In the genomic region with DNA sequence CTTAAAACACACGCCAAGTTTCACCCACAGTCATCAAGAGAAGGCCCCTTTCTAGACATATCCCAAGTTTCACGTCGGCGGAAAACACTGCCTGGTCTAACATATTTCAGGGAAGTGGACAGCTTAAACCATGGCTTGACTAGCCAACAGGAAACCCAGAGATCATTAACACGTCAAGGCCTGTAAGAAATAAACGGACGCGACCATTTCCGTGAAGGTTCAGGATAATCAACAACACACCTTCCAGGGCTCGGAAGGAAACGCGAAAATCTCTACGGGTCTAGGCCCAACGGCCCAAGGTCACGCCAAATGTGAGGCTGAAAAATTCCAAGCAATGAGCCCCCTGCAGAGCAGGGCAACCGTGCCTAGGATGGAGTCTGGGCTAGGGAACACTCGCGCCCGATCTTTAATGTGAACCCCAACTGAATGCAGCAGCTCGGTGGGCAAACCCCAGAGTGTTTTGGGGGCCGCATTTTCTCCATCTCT, we compare ENCODE assay signal across 7 mouse cellular contexts. TPM values are rescaled to one million over a fixed set of nuclear protein-coding genes. Genes with fewer than 3 reads are reported as not detected.
DNase-seq lines count a peak whose midpoint lies in the region; ATAC-seq and TF ChIP-seq lines count a peak whose summit lies in the region.

No protein-coding gene starts in this region.

- peak overlapping the region; percentile 99 for H3K27ac ChIP-seq in brown adipose tissue, adult 24 weeks (replicated peaks; ENCODE audit: low read depth, low read length)
- peak overlapping the region; percentile 98 for H3K27ac ChIP-seq in spleen, adult 2 months (ENCODE audit: insufficient read depth, low read length)

- no peaks in the 10 kb centered on the region for H3K27me3 ChIP-seq in Patski
- H3K27me3 ChIP-seq in spleen, adult 2 months (ENCODE audit: control insufficient read depth, insufficient read depth, low read length): no peaks in the 10 kb centered on the region

- CTCF ChIA-PET in Patski (lab: Charles Lee): interaction anchor here (1.1 to 1.7 kb wide), 2 partner anchors 10 to 14 kb away, joined by 3 to 5 read pairs; no protein-coding TSS in a partner anchor

- H3K4me3 ChIP-seq in brown adipose tissue, adult 24 weeks (ENCODE audit: insufficient read depth, low read depth, low read length): peak overlapping the region; percentile 96
- H3K4me3 ChIP-seq in spleen, adult 2 months (ENCODE audit: extremely low read depth, insufficient read depth, insufficient read length): peak overlapping the region; percentile 80

- in situ Hi-C loops in Patski (cut with MboI; ENCODE audit: low pct_unique_long_range_greater_than_20kb): no loop called here

- no peak; the same call in 1 of the 2 replicates for TF ChIP-seq POLR2A in spleen, adult 2 months (IDR thresholded peaks at IDR 0.05; ENCODE audit: low read depth, low read length)

- no peak for TF ChIP-seq CTCF in Patski (IDR thresholded peaks at IDR 0.05)
- no peak for TF ChIP-seq CTCF in spleen, adult 2 months (IDR thresholded peaks at IDR 0.05; ENCODE audit: extremely low read depth, insufficient read depth, insufficient read length, insufficient replicate concordance)

- no peaks in the 10 kb centered on the region for H3K36me3 ChIP-seq in spleen, adult 2 months (ENCODE audit: control insufficient read depth, insufficient read depth, low read length)

- ATAC-seq in Patski: peak; percentile 31
- peak; percentile 13; the same call in 1 of the 2 replicates for ATAC-seq in erythroid progenitor cell, adult 5-6 weeks (replicated peaks; ENCODE audit: low FRiP score, poor library complexity, severe bottlenecking)

- no peaks in the 10 kb centered on the region; the same call in 1 of the 2 replicates for H3K4me1 ChIP-seq in brown adipose tissue, adult 24 weeks (ENCODE audit: control insufficient read depth, insufficient read depth, insufficient read length, low read length)
- H3K4me1 ChIP-seq in spleen, adult 2 months (ENCODE audit: control insufficient read depth, insufficient read depth, insufficient read length): peaks cover 5% of the 10 kb centered on the region; the same call in 1 of the 2 replicates

- DNase-seq in Patski (ENCODE audit: low read depth, low spot score): peak; percentile 58
- peak; percentile 61 to 74 for DNase-seq in heart, postnatal 10 days
- peak; percentile 57 for DNase-seq in large intestine, adult 2 months (ENCODE audit: low read depth, low spot score)
- peak; percentile 67 for DNase-seq in lung, postnatal 36 days
- peak; percentile 9 to 19 for DNase-seq in spleen, adult 2 months (ENCODE audit: low read depth in 1 of 2, low spot score in 2 of 2)

- POLR2A ChIA-PET in Patski (lab: Charles Lee): interaction anchor here (0.5 to 1.5 kb wide), 7 partner anchors 9 to 157 kb away, joined by 3 to 7 read pairs (median 3); no protein-coding TSS in a partner anchor

- intact Hi-C loops in heart, postnatal 10 days (cut with DNase I): loop anchor here (5.0 kb wide), 1 partner anchor 131 kb away; a partner anchor contains a TSS

- under 1% methylated on average over 21 of the region's 21 CpGs for WGBS in large intestine, adult 2 months
- under 1% methylated on average over 21 of the region's 21 CpGs for WGBS in spleen, adult 2 months

RNA-seq across cellular contexts. Expression of a gene that starts 0.6 kb away (rescaled TPM):
- polyA plus RNA-seq in Patski (2021): 35.3 TPM
- polyA plus RNA-seq in brown adipose tissue, adult 24 weeks (2012; ENCODE audit: insufficient read depth, insufficient read length, missing spikeins): 11.3 and 12.5 TPM in 2 replicates
- 23.5 and 24.9 TPM in 2 replicates for total RNA-seq in erythroid progenitor cell, adult 5-6 weeks (2015; ENCODE audit: low replicate concordance)
- total RNA-seq in erythroid progenitor cell, adult 5-6 weeks (2017; ENCODE audit: low replicate concordance): 21.3 and 24.0 TPM in 2 replicates
- total RNA-seq in heart, postnatal 10 days (2021): 10 to 100 TPM; 51.4 to 53.4 TPM
- 8.4 and 13.5 TPM in 2 replicates for polyA plus RNA-seq in large intestine, adult 2 months (2012; rRNA removed)
- polyA plus RNA-seq in spleen, adult 2 months (2012; rRNA removed): 11.3 and 15.7 TPM in 2 replicates

RNA-seq across cellular contexts. Expression of a gene that starts 37.6 kb away (rescaled TPM):
- 48.9 TPM for polyA plus RNA-seq in Patski (2021)
- polyA plus RNA-seq in brown adipose tissue, adult 24 weeks (2012; ENCODE audit: insufficient read depth, insufficient read length, missing spikeins): 14.2 and 30.0 TPM in 2 replicates
- 56.2 and 83.6 TPM in 2 replicates for total RNA-seq in erythroid progenitor cell, adult 5-6 weeks (2015; ENCODE audit: low replicate concordance)
- total RNA-seq in erythroid progenitor cell, adult 5-6 weeks (2017; ENCODE audit: low replicate concordance): 37.7 and 84.2 TPM in 2 replicates
- 10 to 100 TPM; 22.7 to 23.4 TPM for total RNA-seq in heart, postnatal 10 days (2021)
- 16.3 and 22.9 TPM in 2 replicates for polyA plus RNA-seq in large intestine, adult 2 months (2012; rRNA removed)
- 8.6 and 12.1 TPM in 2 replicates for polyA plus RNA-seq in spleen, adult 2 months (2012; rRNA removed)

RNA-seq across cellular contexts. Expression of a gene that starts 53.2 kb away (rescaled TPM):
- polyA plus RNA-seq in Patski (2021): 354 TPM
- polyA plus RNA-seq in brown adipose tissue, adult 24 weeks (2012; ENCODE audit: insufficient read depth, insufficient read length, missing spikeins): 576 and 634 TPM in 2 replicates
- total RNA-seq in erythroid progenitor cell, adult 5-6 weeks (2015; ENCODE audit: low replicate concordance): 43.2 and 59.5 TPM in 2 replicates
- total RNA-seq in erythroid progenitor cell, adult 5-6 weeks (2017; ENCODE audit: low replicate concordance): 102 and 123 TPM in 2 replicates
- 100 to 1,000 TPM; 269 to 279 TPM for total RNA-seq in heart, postnatal 10 days (2021)
- polyA plus RNA-seq in large intestine, adult 2 months (2012; rRNA removed): 98.0 and 112 TPM in 2 replicates
- 28.0 and 30.7 TPM in 2 replicates for polyA plus RNA-seq in spleen, adult 2 months (2012; rRNA removed)

RNA-seq across cellular contexts. Expression of a gene that starts 58.1 kb away (rescaled TPM):
- polyA plus RNA-seq in Patski (2021): 58.1 TPM
- polyA plus RNA-seq in brown adipose tissue, adult 24 weeks (2012; ENCODE audit: insufficient read depth, insufficient read length, missing spikeins): 32.1 and 47.7 TPM in 2 replicates
- 0.84 and 15.9 TPM in 2 replicates for total RNA-seq in erythroid progenitor cell, adult 5-6 weeks (2015; ENCODE audit: low replicate concordance)
- total RNA-seq in erythroid progenitor cell, adult 5-6 weeks (2017; ENCODE audit: low replicate concordance): 8.0 and 20.9 TPM in 2 replicates
- total RNA-seq in heart, postnatal 10 days (2021): 10 to 100 TPM; 33.5 to 39.6 TPM
- polyA plus RNA-seq in large intestine, adult 2 months (2012; rRNA removed): 30.3 and 36.2 TPM in 2 replicates
- 29.5 and 29.7 TPM in 2 replicates for polyA plus RNA-seq in spleen, adult 2 months (2012; rRNA removed)

Comparison
In these comparisons a context has a peak if more than half of its experiments do, and no peak if none do; other contexts are left out.
1. Peak in every context shown above with its lines: DNase-seq, ATAC-seq, H3K4me3 ChIP-seq and H3K27ac ChIP-seq.
2. DNase-seq: peak in every context shown above with its lines; median percentile 68 in heart, postnatal 10 days; 67 in lung, postnatal 36 days; 58 in Patski; 57 in large intestine, adult 2 months; 14 in spleen, adult 2 months.